Mouse (Mus musculus) heart, postnatal 10 days (tissue): ENCODE data around the gene Ncbp3. TPM values are rescaled to one million over a fixed set of nuclear protein-coding genes. Genes with fewer than 3 reads are reported as not detected.

Experiments
- DNase-seq, 2 experiments: peaks; one replicate each; pipeline ENCODE4 v3.0.0; 2021
- intact Hi-C: fragments of 180-260 bp; cut with DNase I; formaldehyde crosslinking; loops from one replicate; pipeline ENCODE4 v1.15.1; 2025
- total RNA-seq, 2 experiments: library from RNA; stranded (reverse); gene quantifications; 2 replicates each; pipeline ENCODE4 v1.2.3; 2021

Ncbp3 gene
- total RNA-seq, 2 experiments from 2014 or later, result 9.0 TPM

- intact Hi-C loops, result no loop called here
- no peak for DNase-seq
Measured at GRCm38 (mm10) chr11:73084303-73084702, 36.7 kb downstream of the Ncbp3 start.

- intact Hi-C loops, result no loop called here
- DNase-seq, result peak in 1 of 2 experiments; percentile 14
Measured at GRCm38 (mm10) chr11:73084804-73085231, 37.2 kb downstream of the Ncbp3 start.

- DNase-seq, result peak; percentile 19 to 31
- intact Hi-C loops, result no loop called here
Measured at GRCm38 (mm10) chr11:73085391-73085790, 37.8 kb downstream of the Ncbp3 start.

- no peak for DNase-seq
- intact Hi-C loops, result no loop called here
Measured at GRCm38 (mm10) chr11:73087700-73088480, 40.3 kb downstream of the Ncbp3 start.

- intact Hi-C loops, result no loop called here
- DNase-seq, result no peak
Measured at GRCm38 (mm10) chr11:73090283-73090682, 42.7 kb downstream of the Ncbp3 start, which contains the start of gene Itgae. TSS of gene Itgae (plus strand) at chr11:73090583.

- DNase-seq, result no peak
- intact Hi-C loops, result no loop called here
Measured at GRCm38 (mm10) chr11:73090826-73091225, 43.2 kb downstream of the Ncbp3 start.

- intact Hi-C loops, result no loop called here
- DNase-seq, result no peak
Measured at GRCm38 (mm10) chr11:73092057-73092456, 44.5 kb downstream of the Ncbp3 start.

- intact Hi-C loops, result no loop called here
- no peak for DNase-seq
Measured at GRCm38 (mm10) chr11:73092877-73093276, 45.3 kb downstream of the Ncbp3 start.

GRCm38 (mm10) chr11:73094231-73094995 is 46.8 kb downstream of the Ncbp3 start:
- no peak for DNase-seq
- intact Hi-C loops, result no loop called here

GRCm38 (mm10) chr11:73098860-73099259 is 51.3 kb downstream of the Ncbp3 start:
- intact Hi-C loops, result no loop called here
- DNase-seq, result no peak

GRCm38 (mm10) chr11:73099976-73100750 is 52.6 kb downstream of the Ncbp3 start:
- DNase-seq, result no peak
- intact Hi-C loops, result no loop called here

- intact Hi-C loops, result no loop called here
- no peak for DNase-seq
Measured at GRCm38 (mm10) chr11:73101308-73101707, 53.7 kb downstream of the Ncbp3 start.

GRCm38 (mm10) chr11:73105246-73105645 is 57.7 kb downstream of the Ncbp3 start:
- intact Hi-C loops, result loop anchor here (5.0 kb wide), 1 partner anchor 98 kb away; no protein-coding TSS in a partner anchor
- no peak for DNase-seq

GRCm38 (mm10) chr11:73107358-73107757 is 59.8 kb downstream of the Ncbp3 start:
- intact Hi-C loops, result loop anchor here (2.0 to 5.0 kb wide), 2 partner anchors 35 to 100 kb away; no protein-coding TSS in a partner anchor
- peak; percentile 36 to 66 for DNase-seq

GRCm38 (mm10) chr11:73108195-73108897 is 60.8 kb downstream of the Ncbp3 start:
- intact Hi-C loops, result loop anchor here (5.0 kb wide), 1 partner anchor 101 kb away; no protein-coding TSS in a partner anchor

GRCm38 (mm10) chr11:73108898-73109625 is 61.5 kb downstream of the Ncbp3 start:
- intact Hi-C loops, result loop anchor here (5.0 kb wide), 1 partner anchor 102 kb away; no protein-coding TSS in a partner anchor
- peak; percentile 16 to 21 for DNase-seq

More at GRCm38 (mm10) chr11:73108195-73108897, 60.8 kb downstream of the Ncbp3 start:
- no peak for DNase-seq

GRCm38 (mm10) chr11:73109941-73110340 is 62.4 kb downstream of the Ncbp3 start:
- DNase-seq, result no peak
- intact Hi-C loops, result loop anchor here (5.0 kb wide), 1 partner anchor 103 kb away; no protein-coding TSS in a partner anchor

- intact Hi-C loops, result no loop called here
- no peak for DNase-seq
Measured at GRCm38 (mm10) chr11:73111414-73111813, 63.8 kb downstream of the Ncbp3 start.

- intact Hi-C loops, result no loop called here
Measured at GRCm38 (mm10) chr11:73126495-73126894, 78.9 kb downstream of the Ncbp3 start.

More at GRCm38 (mm10) chr11:73126495-73126894, 78.9 kb downstream of the Ncbp3 start:
- DNase-seq, result no peak
